Mouse (Mus musculus) lung, embryonic 15.5 days (tissue): ENCODE results near the gene Sox8. TPM values are rescaled to one million over a fixed set of nuclear protein-coding genes. Genes with fewer than 3 reads are reported as not detected.

Experiments
- ATAC-seq: fragments of 200-750 bp; cut with Nextera tagmentation; 2 replicates; pipeline ENCODE4 v1.8.0; 2017; ENCODE audit warnings: moderate number of reproducible peaks, borderline replicate concordance; ENCODE audit not compliant: low FRiP score, low TSS enrichment; ENCODE audit errors: extremely low read depth
- H3K27ac ChIP-seq: fragments of 300-500 bp; sonication (generic); 2 replicates; pipeline ENCODE4 v1.5.1; 2015; ENCODE audit warnings: moderate library complexity, mild to moderate bottlenecking, inconsistent platforms
- H3K27me3 ChIP-seq: fragments of 300-500 bp; sonication (generic); 2 replicates; pipeline ENCODE4 v1.6.1; 2015; ENCODE audit warnings: inconsistent platforms
- H3K36me3 ChIP-seq: fragments of 300-500 bp; sonication (generic); 2 replicates; pipeline ENCODE4 v1.6.1; 2015; ENCODE audit warnings: inconsistent platforms
- H3K4me1 ChIP-seq: fragments of 300-500 bp; sonication (generic); 2 replicates; pipeline ENCODE4 v1.6.1; 2015; ENCODE audit warnings: inconsistent platforms
- H3K4me2 ChIP-seq: fragments of 300-500 bp; sonication (generic); 2 replicates; pipeline ENCODE4 v1.6.1; 2015; ENCODE audit warnings: inconsistent platforms, mild to moderate bottlenecking, moderate library complexity
- H3K4me3 ChIP-seq: fragments of 300-500 bp; sonication (generic); 2 replicates; pipeline ENCODE4 v1.5.1; 2015; ENCODE audit warnings: mild to moderate bottlenecking, inconsistent platforms
- H3K9ac ChIP-seq: fragments of 300-500 bp; sonication (generic); 2 replicates; pipeline ENCODE4 v1.6.1; 2015; ENCODE audit warnings: inconsistent platforms
- H3K9me3 ChIP-seq: fragments of 300-500 bp; sonication (generic); 2 replicates; pipeline ENCODE4 v1.6.1; 2016; ENCODE audit warnings: inconsistent platforms
- WGBS: fragments of 180-500 bp; shearing (Covaris S2); methylation state at CpG from one replicate; pipeline ENCODE4 v1.1.7; 2015; 5-methylcytosine and 5-hydroxymethylcytosine counted together
- polyA plus RNA-seq: library from polyadenylated mRNA; unstranded; fragments of >200 nt; fragmentation: Nextera tagmentation; extraction: Ambion mirVana; gene quantifications from 2 replicates; pipeline ENCODE4 v1.2.1, GENCODE M21; 2015

Sox8 gene
- polyA plus RNA-seq, 1 experiment from 2014 or later = 0.76 TPM

- Histone ChIP-seq H3K9ac (peak within 1 kb of the TSS; percentile 80), H3K4me2 (peak within 1 kb of the TSS; percentile 87), H3K27ac (peak within 1 kb of the TSS; percentile 70), H3K4me1 (peaks cover 20% of the 10 kb centered on the region; the same call in 1 of the 2 replicates), H3K4me3 (peak within 1 kb of the TSS; percentile 75), H3K9me3 (no peaks in the 10 kb centered on the region), H3K27me3 (no peaks in the 10 kb centered on the region), H3K36me3 (no peaks in the 10 kb centered on the region)
- peak; percentile 96 for ATAC-seq
- WGBS = under 1% methylated on average over 31 of the region's 31 CpGs
Measured at GRCm38 (mm10) chr17:25578920-25579319, 8.4 kb upstream of the Sox8 start, which contains the start of gene Lmf1. Gene Lmf1 (plus strand): TSS chr17:25579085.

DNA sequence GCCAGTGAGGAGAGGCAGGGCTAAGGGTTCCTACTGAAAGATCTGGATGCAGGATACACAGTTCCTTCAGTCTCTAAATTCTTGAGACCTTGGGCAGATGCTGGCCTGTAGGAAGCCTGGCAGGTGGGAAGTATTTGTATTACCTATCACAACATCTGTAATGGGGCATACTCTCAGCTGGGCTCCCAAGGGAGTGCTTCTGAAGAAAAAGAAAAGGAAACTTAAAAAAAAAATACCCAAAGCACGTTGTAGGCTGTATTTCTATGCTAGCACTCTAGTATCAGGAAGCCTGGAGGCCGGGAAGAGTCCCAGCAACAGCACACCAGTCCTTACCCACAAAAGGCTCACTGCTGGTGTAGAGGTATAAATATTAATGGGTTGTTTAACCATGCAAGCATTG is 7.2 kb upstream of the Sox8 start:
- Histone ChIP-seq H3K4me2 (no peak overlapping the region), H3K36me3 (no peaks in the 10 kb centered on the region), H3K27ac (no peak overlapping the region), H3K4me1 (peaks cover 20% of the 10 kb centered on the region; the same call in 1 of the 2 replicates), H3K27me3 (no peaks in the 10 kb centered on the region), H3K9ac (no peak overlapping the region), H3K9me3 (no peaks in the 10 kb centered on the region), H3K4me3 (no peak overlapping the region)
- no peak for ATAC-seq
- 48% methylated on average over 2 of the region's 2 CpGs for WGBS

GRCm38 (mm10) chr17:25577263-25577662 is 6.8 kb upstream of the Sox8 start:
- Histone ChIP-seq H3K9me3 (no peaks in the 10 kb centered on the region), H3K4me1 (peaks cover 20% of the 10 kb centered on the region; the same call in 1 of the 2 replicates), H3K36me3 (no peaks in the 10 kb centered on the region), H3K27me3 (peaks cover 3% of the 10 kb centered on the region), H3K4me3 (no peak overlapping the region), H3K27ac (no peak overlapping the region), H3K9ac (no peak overlapping the region), H3K4me2 (no peak overlapping the region)
- no peak for ATAC-seq
- 45% methylated on average over 6 of the region's 6 CpGs for WGBS

- 57% methylated on average over 2 of the region's 2 CpGs for whole genome bisulfite sequencing
- no peak for ATAC-seq
- H3K4me2 ChIP-seq = no peak overlapping the region
Measured at GRCm38 (mm10) chr17:25576034-25576433, 5.5 kb upstream of the Sox8 start.

DNA sequence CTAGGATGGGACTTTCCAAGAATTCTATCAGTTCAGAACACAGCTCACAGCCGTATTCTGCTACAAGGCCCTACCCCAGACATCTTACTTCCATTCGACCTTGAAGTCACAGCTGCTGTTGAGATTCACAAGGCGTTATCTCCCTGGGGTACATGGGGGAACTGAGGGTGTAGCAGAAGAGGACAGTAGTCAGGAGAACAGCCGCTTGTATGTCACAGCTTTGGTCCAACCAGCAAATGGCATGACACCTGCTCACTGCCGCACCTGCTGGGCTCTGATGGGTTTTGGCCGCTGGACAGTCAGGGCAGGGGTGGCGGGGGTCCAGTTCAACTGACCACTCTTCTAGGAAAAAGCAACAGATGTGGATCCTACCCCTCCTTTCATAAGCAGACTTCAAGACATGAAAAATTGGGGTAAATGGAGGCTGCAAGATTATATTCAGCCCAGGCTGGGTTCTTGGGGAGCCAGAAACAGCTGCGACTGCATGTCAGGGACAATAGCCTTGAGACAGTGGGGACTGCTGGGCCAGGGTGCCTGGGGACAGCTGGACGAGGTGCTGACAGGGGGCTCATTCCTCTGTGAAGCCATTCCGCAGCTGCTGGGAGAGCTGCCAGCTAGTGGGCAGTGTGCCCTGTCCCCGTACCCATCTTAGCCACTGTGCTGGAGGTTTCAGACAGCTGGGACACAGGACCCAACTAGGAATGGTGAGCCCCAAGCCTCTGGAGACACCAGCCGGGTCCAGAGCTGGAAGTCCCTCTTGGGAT is 4.9 kb upstream of the Sox8 start:
- no peaks in the 10 kb centered on the region for H3K36me3 ChIP-seq
- H3K27ac ChIP-seq = no peak overlapping the region
- no peaks in the 10 kb centered on the region for H3K9me3 ChIP-seq
- no peak overlapping the region for H3K9ac ChIP-seq
- H3K4me1 ChIP-seq = peaks cover 30% of the 10 kb centered on the region
- H3K27me3 ChIP-seq = peaks cover 11% of the 10 kb centered on the region
- WGBS = 51% methylated on average over 12 of the region's 12 CpGs
- no peak overlapping the region for H3K4me2 ChIP-seq
- no peak for ATAC-seq
- no peak overlapping the region for H3K4me3 ChIP-seq

More at GRCm38 (mm10) chr17:25576034-25576433, 5.5 kb upstream of the Sox8 start:
- Histone ChIP-seq H3K27me3 (peaks cover 5% of the 10 kb centered on the region), H3K27ac (no peak overlapping the region), H3K9ac (no peak overlapping the region), H3K4me3 (no peak overlapping the region), H3K9me3 (no peaks in the 10 kb centered on the region), H3K36me3 (no peaks in the 10 kb centered on the region), H3K4me1 (peaks cover 25% of the 10 kb centered on the region; the same call in 1 of the 2 replicates)

GRCm38 (mm10) chr17:25571453-25571820 is 951 bp upstream of the Sox8 start:
- Histone ChIP-seq H3K9me3 (no peaks in the 10 kb centered on the region), H3K4me1 (peaks cover 33% of the 10 kb centered on the region), H3K9ac (peak overlapping the region; percentile 19; the same call in 1 of the 2 replicates), H3K4me3 (peak overlapping the region; percentile 47), H3K36me3 (no peaks in the 10 kb centered on the region), H3K4me2 (peak overlapping the region; percentile 97), H3K27ac (no peak overlapping the region), H3K27me3 (peaks cover 46% of the 10 kb centered on the region)
- no peak for ATAC-seq
- 3% methylated on average over 8 of the region's 8 CpGs for WGBS

- Histone ChIP-seq H3K36me3 (no peaks in the 10 kb centered on the region), H3K27ac (no peak overlapping the region), H3K4me1 (peaks cover 31% of the 10 kb centered on the region), H3K4me3 (peak overlapping the region; percentile 47), H3K9me3 (no peaks in the 10 kb centered on the region), H3K27me3 (peaks cover 46% of the 10 kb centered on the region), H3K9ac (peak overlapping the region; percentile 23; the same call in 1 of the 2 replicates), H3K4me2 (peak overlapping the region; percentile 97)
- ATAC-seq = 0 out of 2 replicates have a peak, but pooled peaks have one; percentile 7
- 5% methylated on average over 54 of the region's 54 CpGs for WGBS
Measured at GRCm38 (mm10) chr17:25569833-25570647, 446 bp downstream of the Sox8 start.

- no peak overlapping the region for H3K4me3 ChIP-seq
- ATAC-seq = no peak
- H3K27ac ChIP-seq = no peak overlapping the region
- WGBS = 70% methylated on average over 11 of the region's 11 CpGs
- H3K27me3 ChIP-seq = peaks cover 46% of the 10 kb centered on the region
- H3K4me2 ChIP-seq = no peak overlapping the region
- no peak overlapping the region for H3K9ac ChIP-seq
- peaks cover 31% of the 10 kb centered on the region for H3K4me1 ChIP-seq
- H3K36me3 ChIP-seq = no peaks in the 10 kb centered on the region
- no peaks in the 10 kb centered on the region for H3K9me3 ChIP-seq
Measured at GRCm38 (mm10) chr17:25568880-25569279, 1.6 kb downstream of the Sox8 start.

DNA sequence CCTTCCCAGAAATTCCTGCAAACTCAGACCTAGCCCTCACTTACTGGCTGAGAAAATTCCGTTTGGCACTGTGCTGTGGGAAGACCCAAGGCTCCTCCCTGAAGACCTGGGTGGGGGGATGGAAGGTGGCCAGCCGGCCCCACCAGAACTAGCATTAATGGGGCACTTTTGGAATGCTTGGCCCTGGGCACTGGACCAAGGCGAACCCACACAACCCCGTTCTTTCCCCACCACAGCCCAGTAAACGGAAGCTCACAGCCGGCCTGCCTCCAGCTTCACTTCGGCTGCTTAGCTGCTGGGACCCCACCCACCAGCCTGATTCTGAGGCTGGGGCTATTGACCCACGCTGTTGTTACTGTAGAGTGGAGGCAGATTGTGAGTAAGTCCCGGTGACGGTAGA is 2.3 kb downstream of the Sox8 start:
- no peak overlapping the region for H3K4me2 ChIP-seq
- no peak overlapping the region for H3K9ac ChIP-seq
- no peaks in the 10 kb centered on the region for H3K36me3 ChIP-seq
- H3K9me3 ChIP-seq = no peaks in the 10 kb centered on the region
- ATAC-seq = no peak
- H3K4me3 ChIP-seq = no peak overlapping the region
- H3K4me1 ChIP-seq = peaks cover 31% of the 10 kb centered on the region
- WGBS = 32% methylated on average over 10 of the region's 10 CpGs
- peaks cover 46% of the 10 kb centered on the region for H3K27me3 ChIP-seq
- H3K27ac ChIP-seq = no peak overlapping the region

- peaks cover 31% of the 10 kb centered on the region for H3K4me1 ChIP-seq
- no peak overlapping the region for H3K27ac ChIP-seq
- 0 out of 2 replicates have a peak overlapping the region, but pooled peaks have one; percentile 10 for H3K4me2 ChIP-seq
- no peaks in the 10 kb centered on the region for H3K36me3 ChIP-seq
- peaks cover 46% of the 10 kb centered on the region for H3K27me3 ChIP-seq
- no peak overlapping the region for H3K4me3 ChIP-seq
- H3K9me3 ChIP-seq = no peaks in the 10 kb centered on the region
- 19% methylated on average over 14 of the region's 14 CpGs for WGBS
- no peak for ATAC-seq
- H3K9ac ChIP-seq = no peak overlapping the region
Measured at GRCm38 (mm10) chr17:25567745-25568144, 2.7 kb downstream of the Sox8 start.

DNA sequence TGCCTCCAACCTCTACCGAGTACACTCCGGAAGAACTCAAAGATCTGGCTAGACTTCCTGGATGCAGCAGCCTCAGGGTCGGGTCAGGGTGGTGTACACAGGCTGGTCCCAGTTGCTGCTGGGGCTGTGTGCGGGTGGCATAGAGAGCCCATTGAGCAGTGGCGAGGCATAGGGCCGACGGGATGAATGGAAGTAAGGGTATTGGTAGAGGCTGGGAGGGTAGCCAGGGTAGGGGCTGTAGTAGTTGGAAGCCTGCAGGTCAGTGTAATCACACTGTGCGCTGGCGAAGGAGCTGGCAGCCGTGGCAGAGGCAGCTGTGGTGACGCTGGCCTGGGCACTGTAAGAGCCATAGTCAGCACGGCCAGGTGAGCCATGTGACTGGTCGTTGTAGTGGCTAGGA is 3.2 kb downstream of the Sox8 start:
- Histone ChIP-seq H3K27ac (no peak overlapping the region), H3K9ac (no peak overlapping the region), H3K4me1 (peaks cover 31% of the 10 kb centered on the region), H3K9me3 (no peaks in the 10 kb centered on the region), H3K27me3 (peaks cover 43% of the 10 kb centered on the region), H3K36me3 (no peaks in the 10 kb centered on the region), H3K4me2 (no peak overlapping the region), H3K4me3 (no peak overlapping the region)
- ATAC-seq = no peak
- 70% methylated on average over 13 of the region's 13 CpGs for WGBS
